Mouse (Mus musculus): ENCODE measurements around the gene Rhbdf2. TPM values are rescaled to one million over a fixed set of nuclear protein-coding genes. Genes with fewer than 3 reads are reported as not detected.

Rhbdf2 gene
- total RNA-seq, 2 experiments from 2014 or later = 15.1 to 15.3 TPM

DNA sequence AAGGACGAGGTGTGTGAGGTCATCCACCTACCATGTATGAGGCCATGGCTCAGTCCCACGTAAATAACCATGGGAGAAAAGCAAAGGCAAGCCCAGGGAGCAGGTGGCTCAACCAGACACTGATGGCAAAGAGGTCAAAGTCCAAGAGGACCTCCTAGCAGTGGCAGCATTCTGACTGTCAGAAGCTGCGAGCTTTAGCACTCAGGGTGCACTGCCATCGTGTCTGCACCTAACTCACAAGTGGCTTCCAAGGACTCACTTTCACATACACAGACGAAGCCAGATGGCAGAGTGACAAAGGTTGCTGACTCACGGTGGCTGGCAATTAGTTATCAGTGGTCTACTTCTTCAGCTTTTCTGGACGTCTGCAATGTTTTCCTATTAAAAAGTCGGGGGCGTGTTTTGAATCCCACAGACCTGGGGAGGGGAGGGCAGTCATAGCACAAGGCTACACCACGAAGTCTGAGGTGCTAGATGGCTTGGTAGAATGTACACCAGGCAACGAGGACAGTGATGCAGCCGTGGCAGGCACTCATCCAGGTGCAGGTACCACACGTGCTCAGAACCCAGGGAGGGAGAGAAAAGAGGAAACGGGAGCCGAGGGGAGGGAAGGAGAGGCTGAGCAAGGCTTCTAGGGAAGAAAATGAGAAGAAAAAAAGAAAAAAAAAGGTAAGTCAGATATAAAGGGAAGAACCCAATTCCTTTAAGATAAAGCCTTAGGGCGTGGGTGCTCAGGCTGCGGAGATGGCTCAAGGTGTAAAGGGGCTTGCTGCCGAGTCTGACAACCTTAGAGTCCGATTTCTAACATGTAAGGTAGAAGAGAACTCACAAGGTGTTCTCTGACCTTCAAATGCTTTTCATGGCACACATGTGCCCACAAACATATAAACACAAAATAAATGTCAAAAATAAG lies 54.8 kb downstream of the Rhbdf2 start:
- peak; percentile 27 to 55 for DNase-seq
- intact Hi-C loops (cut with DNase I) = no loop called here

DNA sequence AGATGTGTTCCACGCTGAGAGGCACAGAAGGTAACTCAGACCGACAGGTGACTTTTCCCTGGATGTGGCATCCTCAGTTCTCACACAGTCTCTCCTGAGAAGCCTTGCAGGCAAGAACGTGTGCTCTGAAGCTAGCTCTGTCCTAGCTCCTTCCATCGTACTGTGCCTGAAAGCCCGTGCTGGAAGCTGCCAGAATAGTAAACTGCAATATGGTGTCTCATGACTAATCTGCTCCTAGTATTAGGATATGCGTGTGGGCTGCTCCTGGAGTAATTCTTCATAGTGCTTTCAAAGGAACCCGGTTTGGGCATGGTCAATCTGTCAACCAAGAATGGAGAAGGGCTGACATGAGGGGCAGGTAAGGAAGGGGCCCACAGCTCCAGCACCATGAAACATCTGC lies 56.0 kb downstream of the Rhbdf2 start:
- intact Hi-C loops (cut with DNase I) = no loop called here
- DNase-seq = no peak

DNA sequence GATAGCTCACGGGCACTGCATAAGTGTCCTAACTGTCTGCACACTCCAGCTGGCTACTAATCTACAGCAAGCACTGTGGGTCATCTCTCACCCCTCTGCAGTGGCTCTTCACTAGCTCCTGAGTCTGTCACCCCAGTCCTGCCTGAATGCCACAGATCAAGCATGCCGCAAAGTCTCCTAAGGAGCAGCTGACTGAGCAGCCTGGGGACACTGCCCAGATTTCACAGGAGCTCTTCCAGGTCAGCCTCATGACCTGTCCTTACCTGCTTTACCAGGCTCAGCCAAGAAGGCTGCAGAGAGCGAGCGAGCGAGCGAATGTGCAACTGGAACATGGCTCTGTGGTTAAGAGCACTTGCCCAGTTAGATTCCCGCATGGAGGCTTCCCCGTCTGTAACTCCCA lies 59.3 kb downstream of the Rhbdf2 start:
- intact Hi-C loops (cut with DNase I) = no loop called here
- no peak for DNase-seq

DNA sequence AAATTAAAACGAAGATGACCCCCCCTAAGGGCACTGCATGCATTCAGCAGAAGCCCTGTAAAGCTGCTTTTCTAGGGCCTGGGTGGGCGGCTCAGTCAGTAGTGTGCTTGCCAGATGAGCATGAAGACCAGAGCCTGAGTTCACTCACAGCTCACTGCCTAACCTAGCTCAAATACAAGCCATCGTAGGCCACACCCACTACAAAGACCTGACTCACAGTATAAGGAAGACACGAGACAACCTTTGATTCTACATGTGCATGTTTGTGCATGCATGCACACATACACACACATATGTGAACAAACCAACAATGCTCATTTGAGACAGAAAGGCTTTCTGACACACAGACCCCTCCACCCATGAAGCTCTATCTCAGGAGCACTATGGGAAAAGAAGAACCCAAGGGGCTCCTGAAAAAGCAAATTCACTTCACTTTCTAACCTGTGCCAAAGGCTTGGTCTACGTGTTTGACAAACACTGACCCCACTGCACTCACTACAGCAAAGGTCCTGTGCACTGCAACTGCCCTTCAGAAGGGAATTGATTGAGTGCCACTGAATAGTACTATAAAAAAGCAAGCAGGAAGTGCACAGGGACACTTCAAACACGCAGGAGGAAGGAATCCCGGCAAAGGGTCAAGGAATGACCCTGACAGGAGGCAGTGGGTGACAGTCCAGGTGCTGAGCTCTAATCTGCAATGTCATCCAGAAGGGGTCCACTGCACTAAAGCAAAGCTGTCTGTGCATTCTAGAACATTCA lies 61.4 kb downstream of the Rhbdf2 start:
- DNase-seq = no peak
- intact Hi-C loops (cut with DNase I) = no loop called here

DNA sequence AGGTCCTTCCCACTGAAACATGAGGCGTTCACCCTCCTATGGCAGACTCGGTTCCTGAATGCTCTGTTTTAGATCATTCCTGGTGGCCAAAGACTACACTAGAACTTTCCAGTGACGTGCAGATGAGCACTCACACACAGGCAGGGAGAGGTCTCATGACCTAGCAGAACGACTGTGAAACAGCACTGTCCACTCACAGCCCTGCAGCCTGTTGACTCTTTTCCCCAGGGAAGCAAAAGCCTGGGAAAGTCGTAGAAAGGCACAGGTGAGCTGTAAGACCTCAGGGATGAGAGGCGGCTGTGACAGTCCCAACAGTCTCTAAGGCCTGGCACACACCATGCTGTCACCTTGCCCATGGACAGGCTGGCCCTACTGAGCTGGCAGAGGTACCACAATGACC lies 70.5 kb downstream of the Rhbdf2 start:
- intact Hi-C loops (cut with DNase I) = loop anchor here (10.0 kb wide), 1 partner anchor 248 kb away; no protein-coding TSS in a partner anchor
- DNase-seq = no peak

DNA sequence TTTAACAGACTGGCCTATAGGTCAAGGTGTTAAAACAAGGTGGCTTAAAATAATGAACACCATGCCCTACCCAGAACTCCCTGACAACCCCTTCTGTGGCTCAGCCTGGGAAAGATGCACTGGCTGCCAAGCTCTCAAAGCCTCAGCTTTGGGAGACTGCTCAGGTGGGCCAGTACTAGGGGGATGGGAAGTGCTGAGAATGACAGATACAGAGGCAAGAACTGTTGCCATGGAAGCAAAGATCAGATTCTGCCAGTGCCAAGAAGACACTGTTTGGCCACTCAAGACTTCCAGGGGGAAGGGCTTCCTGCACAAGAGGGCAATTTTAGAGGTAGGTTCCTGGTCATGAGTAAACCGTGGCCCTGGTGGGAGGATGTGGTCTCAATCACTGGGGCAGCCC lies 71.2 kb downstream of the Rhbdf2 start:
- intact Hi-C loops (cut with DNase I) = loop anchor here (2.0 to 10.0 kb wide), 2 partner anchors 73 to 249 kb away; no protein-coding TSS in a partner anchor
- no peak for DNase-seq

DNA sequence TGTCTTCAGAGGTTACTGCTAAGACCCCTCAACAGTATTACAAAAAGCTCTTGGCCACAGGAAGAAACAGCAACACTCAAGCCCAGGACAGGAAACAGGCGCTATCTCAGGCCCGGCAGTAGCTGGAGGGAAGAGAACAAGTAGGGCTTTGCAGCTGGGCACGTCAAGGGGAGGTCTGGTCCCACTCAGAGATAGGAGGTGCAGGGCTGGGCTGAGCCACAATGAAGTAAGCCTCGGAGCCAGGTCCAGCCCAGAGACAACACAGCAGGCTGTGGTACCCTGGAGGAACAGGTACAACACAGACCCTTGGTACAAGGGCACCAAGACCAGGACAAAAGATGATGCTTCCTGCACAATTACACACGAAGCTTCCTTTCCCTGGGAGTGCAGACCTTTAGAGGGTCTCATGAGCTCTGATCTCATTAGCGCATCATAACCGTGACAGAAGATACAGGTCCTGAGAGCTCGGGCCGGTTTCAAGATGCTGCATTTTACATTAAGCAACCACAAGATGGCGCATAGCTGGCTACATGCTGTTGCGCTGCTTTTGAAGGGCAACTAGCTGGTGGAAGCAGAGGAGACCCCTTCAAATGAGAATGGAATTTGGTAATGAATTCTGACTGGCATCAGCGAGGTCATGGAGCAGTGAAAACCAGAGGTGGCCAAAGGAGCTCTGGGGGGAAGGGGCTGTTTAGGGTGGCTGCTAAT lies 72.5 kb downstream of the Rhbdf2 start:
- peak; percentile 45 to 58 for DNase-seq
- intact Hi-C loops (cut with DNase I) = loop anchor here (2.0 to 10.0 kb wide), 2 partner anchors 74 to 250 kb away; no protein-coding TSS in a partner anchor

DNA sequence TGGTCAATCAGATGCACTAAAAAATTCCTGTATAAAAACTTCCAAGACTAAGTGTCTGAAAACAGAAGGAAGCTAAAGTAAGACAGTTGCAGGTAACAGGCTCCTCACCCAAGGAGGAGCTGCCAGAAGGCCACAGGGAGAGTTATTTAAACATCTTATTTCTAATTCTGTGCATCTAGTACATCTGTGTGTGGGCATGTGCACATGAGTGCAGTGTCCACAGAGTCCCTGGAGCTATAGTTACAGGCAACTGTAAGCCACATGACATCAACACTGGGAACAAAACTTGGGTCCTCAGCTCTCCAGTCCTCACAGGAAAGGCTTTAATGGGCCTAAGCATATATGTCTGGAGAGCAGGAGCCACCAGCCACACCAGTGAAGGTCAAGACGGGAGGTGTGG lies 74.6 kb downstream of the Rhbdf2 start:
- intact Hi-C loops (cut with DNase I) = loop anchor here (10.0 kb wide), 1 partner anchor 253 kb away; no protein-coding TSS in a partner anchor

DNA sequence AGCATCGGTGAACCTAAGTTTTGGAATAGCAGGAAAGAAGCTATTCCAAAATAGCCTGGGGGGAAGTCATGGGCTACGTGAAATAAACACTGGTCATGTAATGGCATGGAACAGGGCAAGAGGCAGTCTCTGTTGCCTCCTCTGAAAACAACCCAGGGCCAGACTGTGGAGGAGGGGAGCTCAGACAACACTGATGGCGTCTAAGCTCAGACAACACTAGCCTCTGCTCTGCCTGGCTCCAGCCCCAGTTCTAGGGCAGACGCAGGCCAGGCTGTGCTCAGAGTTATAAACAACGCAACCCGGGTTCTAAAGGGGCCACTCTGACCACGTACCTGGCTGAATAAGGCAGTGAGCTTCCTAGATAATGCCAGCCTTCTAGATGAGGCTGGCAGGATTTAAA lies 76.1 kb downstream of the Rhbdf2 start:
- peak in 1 of 2 experiments; percentile 32 for DNase-seq
- intact Hi-C loops (cut with DNase I) = loop anchor here (10.0 kb wide), 1 partner anchor 254 kb away; no protein-coding TSS in a partner anchor

More for the DNA sequence above, 74.6 kb downstream of the Rhbdf2 start:
- no peak for DNase-seq

DNA sequence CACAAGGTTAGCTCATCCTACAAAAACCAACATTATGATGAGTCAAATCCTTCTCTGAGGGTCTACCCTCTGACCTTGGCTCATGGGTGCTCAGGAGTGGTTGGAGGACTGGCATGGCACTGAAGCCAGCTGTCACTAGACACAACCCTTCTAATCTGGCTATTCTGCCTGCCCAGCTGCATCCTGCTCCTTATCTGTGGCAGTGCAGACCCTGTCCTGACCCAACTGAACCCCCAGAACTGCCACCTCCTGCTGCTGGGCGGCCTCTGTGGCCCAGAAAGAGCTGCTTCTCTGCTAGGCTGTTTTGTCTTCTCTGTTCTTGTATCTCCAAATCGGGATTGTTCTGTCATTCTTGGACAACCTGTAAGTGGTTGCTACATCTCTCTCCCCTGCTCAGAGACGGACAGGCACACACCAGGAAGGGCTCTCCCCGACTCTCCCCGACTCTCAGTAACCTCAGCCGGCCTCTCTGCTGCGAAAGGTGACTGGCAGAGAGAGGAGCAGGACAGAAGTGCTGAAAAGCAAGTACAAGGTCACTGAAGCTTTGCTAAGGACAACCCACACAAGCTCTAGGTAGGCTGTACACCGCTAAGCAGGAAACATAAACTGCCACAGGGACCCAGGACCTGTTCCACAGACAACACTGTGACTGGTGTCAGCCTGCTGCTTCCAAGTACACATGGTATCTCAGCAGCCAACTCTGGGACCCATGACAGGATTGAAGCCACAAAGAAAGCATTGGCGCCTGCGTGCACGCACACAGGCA lies 77.4 kb downstream of the Rhbdf2 start:
- no peak for DNase-seq

DNA sequence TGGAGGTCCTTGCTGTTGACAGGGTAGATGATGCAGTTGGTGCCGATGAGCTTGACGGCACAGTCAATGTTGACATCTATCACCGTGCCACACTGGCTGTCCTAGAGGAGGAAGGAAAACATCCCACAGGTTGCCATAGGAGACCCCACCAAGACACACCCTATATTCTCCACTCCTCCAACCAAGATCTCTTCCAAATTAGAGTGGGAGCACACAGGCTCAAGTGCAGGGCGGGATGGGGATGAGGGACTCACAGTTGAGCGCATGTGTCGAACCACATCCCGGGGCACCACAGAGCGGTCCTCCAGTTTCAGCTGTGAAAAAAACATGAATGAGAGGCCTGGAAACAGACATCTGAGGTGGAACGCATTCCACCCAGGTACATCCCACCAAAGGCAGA lies 78.0 kb downstream of the Rhbdf2 start:
- no peak for DNase-seq
- intact Hi-C loops (cut with DNase I) = no loop called here

More for the DNA sequence above, 77.4 kb downstream of the Rhbdf2 start:
- intact Hi-C loops (cut with DNase I) = loop anchor here (10.0 kb wide), 1 partner anchor 255 kb away; no protein-coding TSS in a partner anchor

Other genes with a start within 250 kb of the Rhbdf2 start
- gene Rnf157, start 214.0 kb downstream of the Rhbdf2 start, total RNA-seq (2021) = 1 to 10 TPM; 5.8 to 8.8 TPM
- 10 to 100 TPM; 41.2 to 42.9 TPM for gene Ubald2, start 192.9 kb downstream of the Rhbdf2 start, total RNA-seq (2021)
- gene Qrich2, start 160.8 kb downstream of the Rhbdf2 start, total RNA-seq (2021) = not detected
- gene Prpsap1, start 132.8 kb downstream of the Rhbdf2 start, total RNA-seq (2021) = 10 to 100 TPM; 41.5 to 45.4 TPM
- 1 to 10 TPM; 2.6 to 2.7 TPM for gene Sphk1, start 96.1 kb downstream of the Rhbdf2 start, total RNA-seq (2021)
- 10 to 100 TPM; 43.3 to 49.2 TPM for gene Ube2o, start 45.6 kb downstream of the Rhbdf2 start, total RNA-seq (2021)
- not detected for gene Aanat, start 40.6 kb downstream of the Rhbdf2 start, total RNA-seq (2021)
- 1 to 10 TPM; 1.4 to 1.9 TPM for gene Prcd, start 26.5 kb upstream of the Rhbdf2 start, total RNA-seq (2021)
- gene Cygb, start 27.3 kb upstream of the Rhbdf2 start, total RNA-seq (2021) = 10 to 100 TPM; 50.4 to 57.4 TPM
- gene St6galnac1, start 148.5 kb upstream of the Rhbdf2 start, total RNA-seq (2021) = not detected
- 10 to 100 TPM; 27.7 to 32.1 TPM for gene Mxra7, start 201.0 kb upstream of the Rhbdf2 start, total RNA-seq (2021)
- 10 to 100 TPM; 37.3 to 37.8 TPM for gene Mettl23, start 216.3 kb upstream of the Rhbdf2 start, total RNA-seq (2021)
- gene Jmjd6, start 216.4 kb upstream of the Rhbdf2 start, total RNA-seq (2021) = 10 to 100 TPM; 34.4 to 37.3 TPM
- gene Mfsd11, start 225.4 kb upstream of the Rhbdf2 start, total RNA-seq (2021) = 10 to 100 TPM; 39.8 to 40.4 TPM
- 100 to 1,000 TPM; 125 to 133 TPM for gene Srsf2, start 226.1 kb upstream of the Rhbdf2 start, total RNA-seq (2021)

Measured in heart, postnatal 14 days (tissue).